In the genomic region with DNA sequence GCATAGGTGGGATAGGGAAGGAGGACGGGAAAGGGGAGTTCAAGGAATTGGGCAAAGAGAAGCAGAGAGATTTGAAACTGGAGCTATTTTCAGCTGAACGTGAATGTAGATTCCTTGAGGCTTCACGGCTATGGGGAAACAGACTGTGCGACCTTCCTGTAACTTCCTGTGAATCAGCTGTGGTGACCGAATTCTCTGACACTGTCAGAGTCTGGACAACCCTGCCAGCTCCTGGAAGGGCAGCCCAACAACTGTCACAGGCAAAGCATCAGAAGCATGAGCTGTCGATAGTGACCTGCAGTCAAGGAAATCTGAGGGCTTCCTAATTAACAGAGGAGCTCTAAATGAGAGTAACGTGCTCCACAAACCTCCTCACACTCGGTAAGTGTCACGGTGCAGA, we compare ENCODE assay signal across 12 mouse cellular contexts.
DNase-seq lines count a peak whose midpoint lies in the region; ATAC-seq and TF ChIP-seq lines count a peak whose summit lies in the region.
"Had no signal": no experiment of that assay in that cellular context is flagged by ENCODE, and none has a peak within 500 bp of the region (broad histone marks: within the 10 kb centered on the region; RNA-seq: fewer than 3 reads in every experiment).

No protein-coding gene starts in this region.

- 0 out of 2 replicates have a peak overlapping the region, but pooled peaks have one; percentile 45 for H3K27ac ChIP-seq in liver, embryonic 11.5 days (ENCODE audit: low read depth, low read length)
- H3K27ac ChIP-seq in bone marrow, adult 2 months (ENCODE audit: control insufficient read depth, insufficient read depth, low read depth, low read length, poor library complexity): peak overlapping the region; percentile 77
- H3K27ac ChIP-seq: heart, adult 2 months; kidney, postnatal 0 days had no signal

- H3K4me1 ChIP-seq in liver, embryonic 11.5 days (replicated peaks; ENCODE audit: control insufficient read depth, insufficient read depth, low read length): peaks cover 43% of the 10 kb centered on the region
- peaks cover 23% of the 10 kb centered on the region for H3K4me1 ChIP-seq in bone marrow, adult 2 months (ENCODE audit: control insufficient read depth, insufficient read depth, low read length)

- no peak for TF ChIP-seq POLR2A in bone marrow, adult 2 months (IDR thresholded peaks at IDR 0.05; ENCODE audit: borderline replicate concordance, control insufficient read depth, low read depth, low read length)

- no peaks in the 10 kb centered on the region for H3K27me3 ChIP-seq in liver, embryonic 11.5 days (replicated peaks; ENCODE audit: control insufficient read depth, insufficient read depth, low read length)
- H3K27me3 ChIP-seq: megakaryocyte, embryonic 14.5 days had no signal

- H3K4me2 ChIP-seq in liver, embryonic 11.5 days: no peak overlapping the region

- DNase-seq in liver, embryonic 11.5 days (ENCODE audit: low spot score): no peak
- no peak for DNase-seq in liver
- DNase-seq in cerebellum, postnatal 14 days: no peak
- DNase-seq in cerebellum, adult 8-10 months: no peak
- no peak for DNase-seq in layer of hippocampus, adult 8-10 months (ENCODE audit: low spot score in 2 of 2)
- DNase-seq: lung, adult 2 months had no signal

- no peaks in the 10 kb centered on the region for H3K9me3 ChIP-seq in liver, embryonic 11.5 days (ENCODE audit: control insufficient read depth, low read length)
- H3K9me3 ChIP-seq: megakaryocyte, embryonic 14.5 days had no signal

- no peak for ATAC-seq in liver, embryonic 11.5 days (replicated peaks; ENCODE audit: low FRiP score)
- ATAC-seq in granulocyte monocyte progenitor cell, adult 5-6 weeks (replicated peaks; ENCODE audit: poor library complexity, severe bottlenecking): peak; percentile 36

- no peak overlapping the region for H3K9ac ChIP-seq in liver, embryonic 11.5 days (ENCODE audit: low read depth, low read length)

- H3K4me3 ChIP-seq in liver, embryonic 11.5 days (ENCODE audit: low read depth, low read length): no peak overlapping the region
- no peak overlapping the region for H3K4me3 ChIP-seq in bone marrow, adult 2 months (replicated peaks; ENCODE audit: control insufficient read depth, low read depth, low read length)
- H3K4me3 ChIP-seq: heart, adult 2 months; myocyte had no signal

- H3K36me3 ChIP-seq in liver, embryonic 11.5 days (ENCODE audit: control insufficient read depth, insufficient read depth, low read length): peaks cover 3% of the 10 kb centered on the region; the same call in 1 of the 2 replicates

- no peak for TF ChIP-seq CTCF in bone marrow, adult 2 months (IDR thresholded peaks at IDR 0.05; ENCODE audit: control insufficient read depth, insufficient read depth, low read length)

- 49% methylated on average over 9 of the region's 9 CpGs for WGBS in liver, embryonic 11.5 days
- WGBS in bone marrow, adult 2 months: 21% methylated on average over 9 of the region's 9 CpGs
